25 mouse cellular contexts compared by ENCODE assay signal in genomic region chr4:100209106-100209505, GRCm38 (mm10).
A peak's percentile ranks its signal among the peaks of the same experiment; 100 is the strongest.
DNase-seq lines count a peak whose midpoint lies in the region; ATAC-seq and TF ChIP-seq lines count a peak whose summit lies in the region.
"Had no signal": no experiment of that assay in that cellular context is flagged by ENCODE, and none has a peak within 500 bp of the region (broad histone marks: within the 10 kb centered on the region; RNA-seq: fewer than 3 reads in every experiment).

No protein-coding gene starts in this region.

- WGBS in heart, embryonic 13.5 days, result 51% methylated on average over 4 of the region's 4 CpGs
- WGBS in heart, adult 2 months, result 42% methylated on average over 4 of the region's 4 CpGs
- 28% methylated on average over 4 of the region's 4 CpGs for WGBS in heart, postnatal 0 days
- WGBS in heart, embryonic 10.5 days, result 72% methylated on average over 4 of the region's 4 CpGs

- H3K4me1 ChIP-seq in heart, embryonic 13.5 days, result peaks cover 20% of the 10 kb centered on the region
- H3K4me1 ChIP-seq in heart, adult 2 months (ENCODE audit: control insufficient read depth, insufficient read depth, low read length), result peaks cover 5% of the 10 kb centered on the region
- H3K4me1 ChIP-seq in heart, postnatal 0 days (ENCODE audit: control insufficient read depth, insufficient read depth), result peaks cover 18% of the 10 kb centered on the region
- H3K4me1 ChIP-seq in heart, embryonic 10.5 days, result peaks cover 6% of the 10 kb centered on the region
- H3K4me1 ChIP-seq: hindbrain, embryonic 12.5 days; hindbrain, embryonic 15.5 days had no signal

- peaks cover 14% of the 10 kb centered on the region; the same call in 1 of the 2 replicates for H3K27me3 ChIP-seq in heart, embryonic 13.5 days (replicated peaks)
- H3K27me3 ChIP-seq in heart, adult 2 months (ENCODE audit: control insufficient read depth, insufficient read depth, low read length), result no peaks in the 10 kb centered on the region
- H3K27me3 ChIP-seq in heart, postnatal 0 days (ENCODE audit: control insufficient read depth, insufficient read depth, low read length), result no peaks in the 10 kb centered on the region
- H3K27me3 ChIP-seq in heart, embryonic 10.5 days (ENCODE audit: insufficient read depth, poor library complexity, severe bottlenecking), result peaks cover 49% of the 10 kb centered on the region
- H3K27me3 ChIP-seq: hindbrain, embryonic 12.5 days; hindbrain, embryonic 15.5 days had no signal

- no peak overlapping the region for H3K4me3 ChIP-seq in heart, embryonic 13.5 days
- no peak overlapping the region for H3K4me3 ChIP-seq in heart, adult 2 months
- no peak overlapping the region for H3K4me3 ChIP-seq in heart, postnatal 0 days (ENCODE audit: low read depth, low read length)
- H3K4me3 ChIP-seq in heart, embryonic 10.5 days, result no peak overlapping the region
- H3K4me3 ChIP-seq: forebrain, embryonic 10.5 days; hindbrain, embryonic 12.5 days; hindbrain, embryonic 15.5 days had no signal

- no peak for TF ChIP-seq EP300 in heart, adult 2 months (IDR thresholded peaks at IDR 0.05; ENCODE audit: insufficient read depth, low read depth, low read length)
- no peak for TF ChIP-seq EP300 in heart, postnatal 0 days (IDR thresholded peaks at IDR 0.05; ENCODE audit: low read depth)

- H3K9ac ChIP-seq in heart, embryonic 13.5 days, result no peak overlapping the region
- no peak overlapping the region for H3K9ac ChIP-seq in heart, adult 2 months (ENCODE audit: low read depth, low read length)
- no peak overlapping the region for H3K9ac ChIP-seq in heart, postnatal 0 days (replicated peaks; ENCODE audit: low read depth, low read length)
- H3K9ac ChIP-seq: hindbrain, embryonic 12.5 days; hindbrain, embryonic 15.5 days had no signal

- H3K27ac ChIP-seq in heart, embryonic 13.5 days (replicated peaks), result peak overlapping the region; percentile 24; the same call in 1 of the 2 replicates
- H3K27ac ChIP-seq in heart, adult 2 months, result no peak overlapping the region
- peak overlapping the region; percentile 36; the same call in 1 of the 2 replicates for H3K27ac ChIP-seq in heart, postnatal 0 days (ENCODE audit: low read depth)
- H3K27ac ChIP-seq in heart, embryonic 10.5 days, result no peak overlapping the region
- H3K27ac ChIP-seq: forebrain, embryonic 10.5 days; hindbrain, embryonic 12.5 days; hindbrain, embryonic 15.5 days had no signal

- H3K36me3 ChIP-seq in heart, embryonic 13.5 days, result no peaks in the 10 kb centered on the region
- H3K36me3 ChIP-seq in heart, adult 2 months (ENCODE audit: control insufficient read depth, insufficient read depth, low read length), result no peaks in the 10 kb centered on the region
- H3K36me3 ChIP-seq in heart, postnatal 0 days (replicated peaks; ENCODE audit: control insufficient read depth, insufficient read depth, low read length), result no peaks in the 10 kb centered on the region
- H3K36me3 ChIP-seq in heart, embryonic 10.5 days, result no peaks in the 10 kb centered on the region
- H3K36me3 ChIP-seq: forebrain, embryonic 10.5 days; hindbrain, embryonic 12.5 days; hindbrain, embryonic 15.5 days had no signal

- no peak for TF ChIP-seq POLR2A in heart, adult 2 months (IDR thresholded peaks at IDR 0.05; ENCODE audit: insufficient read depth, low read depth, low read length)

- intact Hi-C loops in heart, adult 2 months (cut with DNase I), result no loop called here
- intact Hi-C loops in gastrocnemius, postnatal 36 days (cut with DNase I), result no loop called here

- TF ChIP-seq CTCF in heart, adult 2 months (IDR thresholded peaks at IDR 0.05), result no peak
- no peak for TF ChIP-seq CTCF in heart, postnatal 0 days (IDR thresholded peaks at IDR 0.05; ENCODE audit: low read depth)

- no peaks in the 10 kb centered on the region; the same call in 1 of the 2 replicates for H3K79me2 ChIP-seq in heart, adult 2 months (replicated peaks; ENCODE audit: control insufficient read depth, insufficient read depth, low read length)

- DNase-seq in heart, adult 2 months, result no peak
- no peak for DNase-seq in heart, postnatal 0 days (ENCODE audit: low spot score)
- no peak for DNase-seq in heart, embryonic 10.5 days (ENCODE audit: low spot score)
- DNase-seq in retina, postnatal 1 day, result peak; percentile 65
- DNase-seq in retina, embryonic 14.5 days (ENCODE audit: low spot score), result no peak
- no peak for DNase-seq in gastrocnemius, postnatal 36 days
- DNase-seq: adrenal gland, adult 8-10 months; adrenal gland, postnatal 25 days; cerebellum, adult 11-12 months; cerebellum, adult 8-10 months; cerebellum, postnatal 10 days; cerebellum, postnatal 36 days; embryo, embryonic 11 days; gastrocnemius, postnatal 25 days; heart, postnatal 14 days; kidney, adult 2 months had no signal

- no peak for ATAC-seq in heart, embryonic 13.5 days (ENCODE audit: extremely low read depth, insufficient number of reproducible peaks, low FRiP score, low TSS enrichment)
- peak; percentile 49; the same call in 1 of the 2 replicates for ATAC-seq in heart, postnatal 0 days (ENCODE audit: insufficient read depth, low read depth)
- ATAC-seq: activated CD4-positive, CD25-positive, alpha-beta regulatory T cell, adult 4 months; CD4-positive, CD25-positive, alpha-beta regulatory T cell, adult 4 months; forebrain, embryonic 14.5 days; intestine, postnatal 0 days had no signal

- H3K4me2 ChIP-seq in heart, embryonic 13.5 days, result no peak overlapping the region
- H3K4me2 ChIP-seq in heart, postnatal 0 days (ENCODE audit: low read depth, low read length), result no peak overlapping the region
- H3K4me2 ChIP-seq: heart, embryonic 11.5 days; hindbrain, embryonic 12.5 days; hindbrain, embryonic 15.5 days had no signal

- no peaks in the 10 kb centered on the region for H3K9me3 ChIP-seq in heart, embryonic 13.5 days
- no peaks in the 10 kb centered on the region for H3K9me3 ChIP-seq in heart, postnatal 0 days (replicated peaks; ENCODE audit: control insufficient read depth, low read length)
- H3K9me3 ChIP-seq in heart, embryonic 10.5 days, result no peaks in the 10 kb centered on the region
- H3K9me3 ChIP-seq: forebrain, embryonic 10.5 days; hindbrain, embryonic 12.5 days; hindbrain, embryonic 15.5 days had no signal

Comparison
In these comparisons a context has a peak if more than half of its experiments do, and no peak if none do; other contexts are left out.
1. H3K27ac ChIP-seq: peak in heart, embryonic 13.5 days (single experiment) and heart, postnatal 0 days (single experiment); none in heart, adult 2 months (single experiment) and heart, embryonic 10.5 days (single experiment).